Mouse (Mus musculus) testis, adult 2 months (tissue): ENCODE measurements around the gene Pusl1. TPM values are rescaled to one million over a fixed set of nuclear protein-coding genes. Genes with fewer than 3 reads are reported as not detected.

Experiments
- H3K27ac ChIP-seq: fragments of 200-500 bp; 2 replicates; pipeline ENCODE4 v1.5.1; 2012; ENCODE audit warnings: low read depth, low read length; ENCODE audit not compliant: control insufficient read depth, insufficient read depth
- H3K27me3 ChIP-seq: fragments of 200-500 bp; 2 replicates; pipeline ENCODE4 v1.6.1; 2012; ENCODE audit warnings: mild to moderate bottlenecking, low read length, moderate library complexity; ENCODE audit not compliant: control insufficient read depth, insufficient read depth
- H3K36me3 ChIP-seq: fragments of 200-500 bp; 2 replicates; pipeline ENCODE4 v1.6.1; 2012; ENCODE audit warnings: mild to moderate bottlenecking, low read length; ENCODE audit not compliant: control insufficient read depth, insufficient read depth
- H3K4me1 ChIP-seq: fragments of 200-500 bp; 2 replicates; pipeline ENCODE4 v1.6.1; 2012; ENCODE audit warnings: low read length; ENCODE audit not compliant: control insufficient read depth, insufficient read depth
- H3K4me3 ChIP-seq: fragments of 200-500 bp; 2 replicates; pipeline ENCODE4 v1.5.1; 2012; ENCODE audit warnings: low read depth, mild to moderate bottlenecking, low read length, moderate library complexity, mixed read lengths; ENCODE audit not compliant: control insufficient read depth
- CTCF ChIP-seq: fragments of 200-500 bp; IDR thresholded peaks from 2 replicates; pipeline ENCODE4 v1.5.1; 2012; ENCODE audit warnings: low read depth, mild to moderate bottlenecking, inconsistent platforms, low read length, moderate library complexity; ENCODE audit not compliant: control insufficient read depth, insufficient read depth, insufficient replicate concordance
- POLR2A ChIP-seq: fragments of 200-500 bp; IDR thresholded peaks from 2 replicates; pipeline ENCODE4 v1.6.1; 2012; ENCODE audit warnings: low read depth, mild to moderate bottlenecking, inconsistent platforms, low read length, moderate library complexity; ENCODE audit not compliant: control insufficient read depth
- polyA plus RNA-seq: library from polyadenylated mRNA; depleted of rRNA; stranded (reverse); fragments of >200 nt; gene quantifications from 2 replicates; pipeline ENCODE4 v1.2.3, GENCODE M21; 2012

Gene Pusl1
- polyA plus RNA-seq, 1 experiment, result 20.3 TPM

DNA sequence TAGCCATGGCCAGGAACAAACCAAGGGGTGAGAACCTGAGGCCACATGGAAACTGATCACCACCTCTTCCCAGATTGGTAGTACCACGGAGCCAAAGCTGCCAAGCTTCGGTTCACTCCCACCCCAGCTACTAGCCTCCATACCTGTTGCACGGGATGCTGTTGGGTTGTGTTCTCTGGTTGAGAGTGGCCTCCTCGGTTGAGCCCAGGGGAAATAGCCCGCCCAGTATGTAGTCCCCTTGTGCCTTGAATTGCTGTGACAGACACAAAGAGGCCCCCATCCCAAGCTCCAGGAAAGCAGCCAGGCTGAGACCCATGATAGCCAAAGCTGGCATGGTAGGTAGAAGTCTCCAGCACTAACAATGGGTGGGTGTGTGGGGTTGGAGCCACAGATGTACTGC, 28.6 kb downstream of the Pusl1 start, which contains the start of gene Tas1r3:
Gene Tas1r3 (minus strand): TSS at position 362 of the 400 bp plus-strand sequence.
- peaks cover 3% of the 10 kb centered on the region; the same call in 1 of the 2 replicates for H3K4me1 ChIP-seq

DNA sequence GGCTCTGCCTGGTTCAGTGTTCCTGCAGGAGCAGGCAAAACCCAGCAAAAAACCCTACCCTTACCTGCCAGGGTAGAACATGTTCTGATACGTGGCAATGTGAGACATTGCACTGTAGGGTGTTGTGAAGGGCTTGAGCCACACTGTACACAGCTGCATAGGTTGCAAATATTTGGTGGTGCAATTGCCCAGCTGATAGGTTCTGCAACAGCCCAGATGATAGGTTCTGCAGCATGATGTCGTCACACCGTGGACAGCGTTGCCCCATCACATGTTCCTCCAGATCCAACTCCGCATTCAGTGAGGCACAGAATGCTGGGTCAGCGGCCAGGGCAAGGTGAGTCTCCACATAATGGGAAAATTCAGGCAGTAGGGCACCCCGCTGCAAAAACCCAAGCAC, 29.8 kb downstream of the Pusl1 start:
- H3K4me1 ChIP-seq, result peaks cover 3% of the 10 kb centered on the region; the same call in 1 of the 2 replicates
- no peak overlapping the region for H3K4me3 ChIP-seq
- H3K27ac ChIP-seq, result no peak overlapping the region
- no peaks in the 10 kb centered on the region; the same call in none of the 2 replicates for H3K36me3 ChIP-seq
- TF ChIP-seq CTCF, result no peak
- no peak for TF ChIP-seq POLR2A
- H3K27me3 ChIP-seq, result no peaks in the 10 kb centered on the region

More for the DNA sequence above, 28.6 kb downstream of the Pusl1 start, which contains the start of gene Tas1r3:
- no peak for TF ChIP-seq POLR2A
- TF ChIP-seq CTCF, result no peak
- no peaks in the 10 kb centered on the region; the same call in 1 of the 2 replicates for H3K36me3 ChIP-seq
- no peak within 1 kb of the TSS for H3K27ac ChIP-seq
- H3K4me3 ChIP-seq, result no peak within 1 kb of the TSS
- H3K27me3 ChIP-seq, result no peaks in the 10 kb centered on the region

DNA sequence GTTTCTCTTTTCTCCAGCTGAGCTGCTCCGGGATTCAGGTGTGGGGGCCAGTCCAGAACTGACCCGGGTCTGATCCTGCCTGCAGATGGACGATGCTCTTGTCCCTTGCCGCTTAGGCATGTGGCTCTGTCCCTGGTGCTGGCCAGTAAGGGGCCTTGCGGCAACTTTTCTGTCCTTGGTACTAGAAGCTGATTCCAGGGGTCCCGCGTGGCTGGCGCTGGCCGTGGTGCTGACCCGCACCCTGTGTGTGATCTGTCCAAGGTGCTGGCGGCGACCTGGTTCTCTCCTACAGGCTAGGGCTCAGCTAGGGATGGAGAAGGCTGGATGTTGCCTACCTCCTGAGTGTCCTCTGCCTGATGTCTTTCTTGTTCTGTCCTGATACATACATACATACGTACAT, 32.3 kb downstream of the Pusl1 start:
- Histone ChIP-seq H3K27me3 (no peaks in the 10 kb centered on the region), H3K4me3 (no peak overlapping the region), H3K4me1 (no peaks in the 10 kb centered on the region), H3K36me3 (no peaks in the 10 kb centered on the region; the same call in none of the 2 replicates), H3K27ac (no peak overlapping the region)
- TF ChIP-seq POLR2A, result no peak
- TF ChIP-seq CTCF, result no peak

DNA sequence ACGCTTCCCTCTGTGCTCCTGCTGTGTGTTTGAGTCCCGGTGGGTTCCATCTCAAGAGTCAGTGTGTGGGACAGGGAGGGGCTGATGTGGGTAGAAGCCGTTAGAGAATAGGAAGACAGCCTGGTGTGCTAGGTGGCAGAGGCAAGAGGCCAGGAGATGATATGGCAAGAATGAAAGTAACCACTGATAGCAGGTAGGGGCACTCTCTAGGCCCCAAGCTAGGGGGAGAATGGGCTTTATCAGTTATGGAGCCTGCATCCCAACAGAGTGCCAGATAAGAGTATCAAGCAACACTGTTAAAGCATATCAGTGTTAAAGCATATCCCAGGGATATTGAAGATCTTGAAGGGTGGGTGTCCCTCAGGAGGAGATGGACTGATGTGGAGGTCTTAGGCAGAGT, 34.7 kb downstream of the Pusl1 start:
- Histone ChIP-seq H3K36me3 (no peaks in the 10 kb centered on the region; the same call in none of the 2 replicates), H3K27ac (no peak overlapping the region), H3K4me3 (no peak overlapping the region), H3K27me3 (no peaks in the 10 kb centered on the region), H3K4me1 (no peaks in the 10 kb centered on the region)
- TF ChIP-seq POLR2A (no peak), CTCF (no peak)

DNA sequence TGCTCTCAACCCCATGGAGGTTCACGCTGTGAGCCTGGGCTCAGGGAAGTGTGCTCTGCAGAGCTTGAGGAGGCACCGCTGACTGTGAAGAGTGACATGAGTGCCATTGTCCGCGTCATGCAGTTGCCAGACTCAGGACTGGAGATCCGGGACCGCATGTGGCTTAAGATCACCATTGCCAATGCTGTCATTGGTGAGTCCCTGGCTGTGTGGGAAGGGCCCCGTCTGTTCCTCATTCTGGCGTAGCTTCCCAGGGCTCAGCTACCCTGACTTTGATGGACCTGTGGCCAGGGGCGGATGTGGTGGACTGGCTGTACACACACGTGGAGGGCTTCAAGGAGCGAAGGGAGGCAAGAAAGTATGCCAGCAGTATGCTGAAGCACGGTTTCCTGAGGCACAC, 35.5 kb downstream of the Pusl1 start:
- no peak overlapping the region for H3K4me3 ChIP-seq
- no peaks in the 10 kb centered on the region; the same call in none of the 2 replicates for H3K36me3 ChIP-seq
- H3K4me1 ChIP-seq, result no peaks in the 10 kb centered on the region
- H3K27ac ChIP-seq, result no peak overlapping the region
- no peak for TF ChIP-seq CTCF
- TF ChIP-seq POLR2A, result no peak
- H3K27me3 ChIP-seq, result no peaks in the 10 kb centered on the region

DNA sequence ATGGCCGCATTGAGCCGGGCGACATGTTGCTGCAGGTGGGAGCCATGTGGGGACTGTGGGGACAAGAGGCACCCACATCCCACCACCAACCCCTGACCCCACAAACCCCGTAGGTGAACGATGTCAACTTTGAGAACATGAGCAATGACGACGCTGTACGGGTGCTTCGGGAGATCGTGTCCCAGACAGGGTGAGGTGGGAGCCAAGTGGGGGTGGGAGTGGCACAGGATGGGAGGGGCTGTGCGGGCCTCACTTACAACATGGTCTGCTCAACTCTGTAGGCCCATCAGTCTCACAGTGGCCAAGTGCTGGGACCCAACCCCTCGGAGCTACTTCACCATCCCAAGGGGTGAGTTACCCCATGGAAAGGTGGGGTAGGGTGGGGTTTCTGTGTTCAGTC, 36.6 kb downstream of the Pusl1 start:
- TF ChIP-seq CTCF (no peak), POLR2A (no peak)

DNA sequence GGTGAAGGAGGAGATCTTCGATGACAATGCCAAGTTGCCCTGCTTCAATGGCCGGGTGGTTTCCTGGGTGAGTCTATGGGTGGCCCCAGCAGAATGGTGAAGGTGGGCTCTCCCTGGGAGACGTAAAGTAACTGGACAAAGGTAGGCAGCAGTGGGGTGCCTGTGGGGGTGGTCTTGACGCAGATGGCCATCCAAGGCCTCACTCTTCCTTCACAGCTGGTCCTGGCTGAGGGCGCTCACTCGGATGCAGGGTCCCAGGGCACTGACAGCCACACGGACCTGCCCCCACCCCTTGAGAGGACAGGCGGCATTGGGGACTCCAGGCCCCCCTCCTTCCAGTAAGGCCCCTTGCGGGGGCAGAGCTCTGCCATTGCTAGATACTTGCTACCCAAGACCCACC, 38.2 kb downstream of the Pusl1 start:
- H3K4me1 ChIP-seq, result peaks cover 5% of the 10 kb centered on the region
- no peak for TF ChIP-seq POLR2A
- TF ChIP-seq CTCF, result no peak
- no peak overlapping the region for H3K27ac ChIP-seq
- no peaks in the 10 kb centered on the region for H3K27me3 ChIP-seq
- no peak overlapping the region for H3K4me3 ChIP-seq
- no peaks in the 10 kb centered on the region; the same call in none of the 2 replicates for H3K36me3 ChIP-seq

More for the DNA sequence above, 36.6 kb downstream of the Pusl1 start:
- H3K36me3 ChIP-seq, result no peaks in the 10 kb centered on the region; the same call in none of the 2 replicates
- H3K4me1 ChIP-seq, result no peaks in the 10 kb centered on the region
- no peak overlapping the region for H3K27ac ChIP-seq
- H3K27me3 ChIP-seq, result no peaks in the 10 kb centered on the region
- no peak overlapping the region for H3K4me3 ChIP-seq
